Mouse (Mus musculus): ENCODE data around the gene Plin4. TPM values are rescaled to one million over a fixed set of nuclear protein-coding genes. Genes with fewer than 3 reads are reported as not detected.
"Not testable (repeated sequence)": the region's sequence is repeated elsewhere in the genome, so short reads cannot be mapped to it uniquely, and the experiment has no call there.

Gene Plin4
- polyA plus RNA-seq, 1 experiment from 2014 or later: 0.12 TPM

DNA sequence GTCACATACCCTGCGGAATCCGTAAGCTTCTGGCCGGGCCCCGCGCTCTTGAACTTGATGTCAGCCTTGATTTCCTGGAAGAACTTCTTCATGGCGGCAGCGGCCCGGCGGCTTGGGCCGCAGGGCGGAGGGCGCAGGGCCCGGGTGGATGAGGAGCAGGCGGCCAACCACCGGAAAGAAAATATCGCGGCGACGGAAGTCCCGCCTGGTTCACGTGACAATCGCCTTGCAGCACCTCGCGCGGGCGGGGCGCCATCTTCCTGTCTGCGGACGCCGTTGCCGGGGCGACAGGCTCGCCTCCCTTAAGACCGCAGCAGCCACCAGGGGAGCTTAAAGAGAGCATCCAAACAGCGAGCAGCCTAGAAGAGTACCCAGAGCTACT is 34.8 kb downstream of the Plin4 start, which contains the start of gene Ubxn6:
Gene Ubxn6 (minus strand): TSS at position 202 of the 382 bp plus-strand sequence.
- 0% methylated on average over 35 of the region's 35 CpGs for WGBS
- peak within 1 kb of the TSS; percentile 63 for H3K4me3 ChIP-seq (replicated peaks; ENCODE audit: low read length)

DNA sequence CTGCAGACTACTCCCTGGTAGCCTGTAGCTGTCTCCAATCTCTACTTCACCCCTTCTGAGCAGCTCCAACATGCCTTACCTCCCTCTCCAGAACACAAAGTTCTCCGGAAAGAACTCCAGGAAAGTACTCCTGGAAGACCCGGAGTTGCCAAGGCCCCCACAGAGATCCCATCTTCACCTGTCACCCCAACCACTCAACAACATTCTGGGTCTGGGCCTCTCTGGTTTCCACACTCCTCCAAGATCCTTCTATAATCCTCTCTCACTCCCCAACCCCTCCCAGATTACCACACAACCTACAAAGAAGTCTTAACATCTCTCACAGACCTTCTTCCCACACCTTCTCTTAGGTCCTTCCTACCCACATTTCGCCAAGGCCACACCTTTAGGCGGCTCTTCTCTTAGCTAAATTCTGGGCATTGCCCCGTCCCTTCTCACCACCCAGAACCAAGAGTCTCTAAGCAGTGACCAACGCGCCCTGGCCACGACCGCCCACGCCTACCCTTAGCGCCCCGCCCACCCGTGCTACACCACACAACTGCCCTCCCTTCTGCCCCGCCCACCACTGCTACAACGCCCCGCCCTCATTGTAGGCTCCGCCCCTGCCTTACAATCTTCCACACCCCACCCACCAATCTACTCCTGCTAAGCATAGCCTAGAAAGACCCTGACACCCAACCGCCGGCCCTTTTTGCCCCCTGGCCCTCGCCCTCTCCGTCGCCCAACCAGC is 35.3 kb downstream of the Plin4 start:
- Histone ChIP-seq H3K9me3 (ENCODE audit: control insufficient read depth, low read length) (no peaks in the 10 kb centered on the region), H3K36me3 (replicated peaks; ENCODE audit: control insufficient read depth, insufficient read depth) (peaks cover 42% of the 10 kb centered on the region), H3K4me1 (replicated peaks; ENCODE audit: control insufficient read depth, insufficient read depth, low read length) (peaks cover 7% of the 10 kb centered on the region), H3K4me3 (replicated peaks; ENCODE audit: low read length) (peak overlapping the region; percentile 63), H3K27ac (peak overlapping the region; percentile 90), H3K9ac (peak overlapping the region; percentile 82), H3K27me3 (ENCODE audit: control insufficient read depth, insufficient read depth, low read length) (no peaks in the 10 kb centered on the region), H3K4me2 (replicated peaks) (peak overlapping the region; percentile 79)
- DNase-seq (ENCODE audit: low spot score) (peak; percentile 66), ATAC-seq (ENCODE audit: low FRiP score) (peak; percentile 12; the same call in 1 of the 2 replicates)
- WGBS: 9% methylated on average over 22 of the region's 22 CpGs

More for the DNA sequence above, 34.8 kb downstream of the Plin4 start, which contains the start of gene Ubxn6:
- Histone ChIP-seq H3K4me1 (replicated peaks; ENCODE audit: control insufficient read depth, insufficient read depth, low read length) (peaks cover 7% of the 10 kb centered on the region), H3K4me2 (replicated peaks) (peak within 1 kb of the TSS; percentile 79), H3K9me3 (ENCODE audit: control insufficient read depth, low read length) (no peaks in the 10 kb centered on the region), H3K36me3 (replicated peaks; ENCODE audit: control insufficient read depth, insufficient read depth) (peaks cover 36% of the 10 kb centered on the region), H3K9ac (peak within 1 kb of the TSS; percentile 82), H3K27ac (peak within 1 kb of the TSS; percentile 90), H3K27me3 (ENCODE audit: control insufficient read depth, insufficient read depth, low read length) (no peaks in the 10 kb centered on the region)
- ATAC-seq (ENCODE audit: low FRiP score) (peak; percentile 57), DNase-seq (ENCODE audit: low spot score) (peak; percentile 94)

DNA sequence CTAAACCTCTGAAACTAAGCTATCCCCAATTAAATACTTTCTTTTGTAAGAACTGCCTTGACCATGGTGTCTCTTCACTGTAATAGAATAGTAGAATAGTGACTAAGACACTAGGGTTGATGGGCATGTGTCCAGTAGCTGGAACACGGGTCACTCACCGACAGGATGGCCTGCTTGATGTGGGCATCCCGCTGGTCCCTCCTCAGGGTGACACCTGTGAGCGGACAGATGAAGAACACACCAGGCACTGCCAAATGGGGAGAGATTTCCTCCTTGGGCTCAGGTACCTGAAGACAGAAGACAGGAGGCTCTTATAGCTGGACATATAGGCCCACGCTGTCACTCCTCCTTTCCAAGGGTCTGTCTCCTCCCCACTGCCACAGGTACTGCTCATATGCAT is 37.4 kb downstream of the Plin4 start:
- H3K4me3 ChIP-seq (replicated peaks; ENCODE audit: low read length): no peak overlapping the region
- peaks cover 7% of the 10 kb centered on the region for H3K4me1 ChIP-seq (replicated peaks; ENCODE audit: control insufficient read depth, insufficient read depth, low read length)
- H3K27me3 ChIP-seq (ENCODE audit: control insufficient read depth, insufficient read depth, low read length): no peaks in the 10 kb centered on the region
- H3K4me2 ChIP-seq (replicated peaks): no peak overlapping the region
- H3K9ac ChIP-seq: no peak overlapping the region
- H3K9me3 ChIP-seq (ENCODE audit: control insufficient read depth, low read length): no peaks in the 10 kb centered on the region
- H3K36me3 ChIP-seq (replicated peaks; ENCODE audit: control insufficient read depth, insufficient read depth): peaks cover 62% of the 10 kb centered on the region
- no peak overlapping the region for H3K27ac ChIP-seq
- DNase-seq (ENCODE audit: low spot score) (no peak), ATAC-seq (ENCODE audit: low FRiP score) (no peak)
- 89% methylated on average over 5 of the region's 5 CpGs for whole genome bisulfite sequencing

DNA sequence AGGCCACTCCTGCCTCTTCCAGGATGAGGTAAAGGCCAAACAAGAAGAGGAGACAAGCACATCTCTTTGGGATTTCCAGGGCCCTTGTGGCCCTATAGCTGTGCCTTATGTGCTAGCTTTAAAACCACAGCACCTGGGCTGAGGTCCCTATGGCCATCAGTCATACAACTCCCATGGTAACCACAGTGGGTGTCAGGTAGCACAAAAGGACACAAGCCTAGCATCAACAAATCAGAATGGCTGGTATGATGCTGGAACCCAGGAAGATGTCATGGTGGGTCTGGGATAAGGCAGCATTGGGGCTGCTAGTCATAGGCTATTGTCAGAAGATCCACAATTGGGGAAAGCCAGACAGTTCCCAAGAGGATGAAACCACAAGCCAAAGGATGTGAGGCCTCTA is 38.5 kb downstream of the Plin4 start:
- no peak overlapping the region for H3K27ac ChIP-seq
- H3K9me3 ChIP-seq (ENCODE audit: control insufficient read depth, low read length): no peaks in the 10 kb centered on the region
- DNase-seq (ENCODE audit: low spot score) (no peak), ATAC-seq (ENCODE audit: low FRiP score) (no peak)
- H3K9ac ChIP-seq: no peak overlapping the region
- H3K4me2 ChIP-seq (replicated peaks): no peak overlapping the region
- H3K4me3 ChIP-seq (replicated peaks; ENCODE audit: low read length): no peak overlapping the region
- H3K27me3 ChIP-seq (ENCODE audit: control insufficient read depth, insufficient read depth, low read length): no peaks in the 10 kb centered on the region
- H3K4me1 ChIP-seq (replicated peaks; ENCODE audit: control insufficient read depth, insufficient read depth, low read length): peaks cover 7% of the 10 kb centered on the region
- H3K36me3 ChIP-seq (replicated peaks; ENCODE audit: control insufficient read depth, insufficient read depth): peaks cover 72% of the 10 kb centered on the region

DNA sequence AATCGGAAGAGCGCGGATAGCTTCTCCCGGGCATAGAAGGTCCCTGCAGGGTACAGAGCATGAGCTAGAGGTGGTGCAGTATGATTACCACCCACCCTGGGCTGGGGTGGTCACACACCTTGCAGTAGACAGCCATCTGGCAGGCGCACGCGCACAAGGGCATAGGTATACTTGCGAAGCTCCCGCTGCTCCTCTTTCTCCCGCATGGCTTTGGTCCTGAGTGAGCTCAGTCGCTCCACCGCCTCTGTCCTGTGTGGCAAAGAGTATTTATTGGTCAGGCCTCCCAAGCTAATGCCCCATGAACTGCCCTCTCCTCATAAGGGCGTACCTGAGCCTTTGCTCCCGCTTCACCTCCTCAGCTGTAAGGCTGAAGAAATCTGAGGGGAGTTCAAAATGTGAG is 40.5 kb downstream of the Plin4 start:
- DNase-seq (ENCODE audit: low spot score): no peak
- 97% methylated on average over 14 of the region's 14 CpGs for WGBS
- Histone ChIP-seq H3K27me3 (ENCODE audit: control insufficient read depth, insufficient read depth, low read length) (no peaks in the 10 kb centered on the region), H3K9me3 (ENCODE audit: control insufficient read depth, low read length) (no peaks in the 10 kb centered on the region), H3K4me2 (replicated peaks) (no peak overlapping the region), H3K36me3 (replicated peaks; ENCODE audit: control insufficient read depth, insufficient read depth) (peaks cover 75% of the 10 kb centered on the region), H3K4me3 (replicated peaks; ENCODE audit: low read length) (no peak overlapping the region), H3K27ac (no peak overlapping the region), H3K9ac (no peak overlapping the region), H3K4me1 (replicated peaks; ENCODE audit: control insufficient read depth, insufficient read depth, low read length) (peaks cover 4% of the 10 kb centered on the region)
- no peak for ATAC-seq (ENCODE audit: low FRiP score)

DNA sequence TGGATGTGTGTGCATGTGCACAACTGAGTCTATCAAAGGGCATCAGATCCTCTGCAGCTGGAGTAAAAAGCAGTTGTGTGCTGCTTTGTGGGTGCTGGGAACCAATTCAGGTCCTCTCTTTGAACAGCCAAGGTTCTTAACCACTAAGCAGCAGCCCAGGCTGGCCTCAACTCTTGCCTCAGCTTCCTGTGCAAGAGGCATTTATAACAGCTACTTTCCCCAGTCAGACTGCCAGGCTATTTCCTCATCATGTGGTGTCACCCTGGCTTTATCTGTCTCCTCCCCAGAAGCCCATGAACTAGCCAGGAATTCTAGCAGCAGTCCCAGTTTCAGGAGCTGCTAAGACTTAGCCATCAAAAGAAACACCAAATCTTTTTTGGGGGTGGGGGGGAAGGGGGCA is 43.2 kb downstream of the Plin4 start:
- DNase-seq (ENCODE audit: low spot score) (no peak), ATAC-seq (ENCODE audit: low FRiP score) (no peak)
- Histone ChIP-seq H3K27ac (no peak overlapping the region), H3K9ac (no peak overlapping the region), H3K36me3 (replicated peaks; ENCODE audit: control insufficient read depth, insufficient read depth) (peaks cover 68% of the 10 kb centered on the region), H3K4me2 (replicated peaks) (no peak overlapping the region), H3K27me3 (ENCODE audit: control insufficient read depth, insufficient read depth, low read length) (no peaks in the 10 kb centered on the region), H3K9me3 (ENCODE audit: control insufficient read depth, low read length) (no peaks in the 10 kb centered on the region), H3K4me3 (replicated peaks; ENCODE audit: low read length) (no peak overlapping the region), H3K4me1 (replicated peaks; ENCODE audit: control insufficient read depth, insufficient read depth, low read length) (no peaks in the 10 kb centered on the region)

DNA sequence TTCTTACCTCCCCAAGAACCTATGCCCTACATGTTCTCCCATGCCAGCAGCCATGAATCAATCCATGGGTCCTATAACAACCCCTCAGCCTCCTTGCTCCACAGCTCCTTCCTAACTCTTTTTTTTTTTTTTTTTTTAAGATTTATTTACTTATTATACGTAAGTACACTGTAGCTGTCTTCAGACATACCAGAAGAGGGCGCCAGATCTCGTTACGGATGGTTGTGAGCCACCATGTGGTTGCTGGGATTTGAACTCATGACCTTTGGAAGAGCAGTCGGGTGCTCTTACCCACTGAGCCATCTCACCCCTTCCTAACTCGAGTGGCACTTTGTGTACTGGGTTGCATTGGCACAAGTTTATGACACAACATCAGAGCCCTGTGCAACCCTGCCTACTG is 43.9 kb downstream of the Plin4 start:
- not testable (repeated sequence) for ATAC-seq (ENCODE audit: low FRiP score); H3K27me3 ChIP-seq (ENCODE audit: control insufficient read depth, insufficient read depth, low read length); H3K4me1 ChIP-seq (replicated peaks; ENCODE audit: control insufficient read depth, insufficient read depth, low read length); H3K4me3 ChIP-seq (replicated peaks; ENCODE audit: low read length); H3K27ac ChIP-seq; H3K4me2 ChIP-seq (replicated peaks); H3K9me3 ChIP-seq (ENCODE audit: control insufficient read depth, low read length); H3K9ac ChIP-seq; DNase-seq (ENCODE audit: low spot score)
- 83% methylated on average over 6 of the region's 6 CpGs for WGBS
- peaks cover 61% of the 10 kb centered on the region for H3K36me3 ChIP-seq (replicated peaks; ENCODE audit: control insufficient read depth, insufficient read depth)

DNA sequence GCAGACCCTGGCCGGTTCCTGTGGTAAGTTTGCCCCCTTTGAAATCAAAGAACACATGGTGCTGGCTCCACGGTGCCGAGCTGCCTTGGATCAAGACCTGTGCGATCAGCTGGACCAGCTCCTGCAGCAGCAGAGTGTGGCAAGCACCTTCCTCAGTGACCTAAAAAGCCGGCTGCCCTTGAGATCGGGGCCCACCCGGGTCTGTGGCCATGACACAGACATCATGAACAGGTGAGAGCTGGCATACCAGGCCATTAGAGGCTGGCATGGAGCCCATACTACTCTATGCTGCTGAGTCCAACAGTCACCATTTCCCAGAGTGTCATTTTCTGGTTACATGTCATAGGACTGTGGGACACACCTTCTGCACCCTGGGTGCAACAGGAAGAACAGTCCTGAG is 47.5 kb downstream of the Plin4 start:
- H3K27me3 ChIP-seq (ENCODE audit: control insufficient read depth, insufficient read depth, low read length): no peaks in the 10 kb centered on the region
- no peak overlapping the region for H3K4me3 ChIP-seq (replicated peaks; ENCODE audit: low read length)
- ATAC-seq (ENCODE audit: low FRiP score) (no peak), DNase-seq (ENCODE audit: low spot score) (no peak)
- H3K36me3 ChIP-seq (replicated peaks; ENCODE audit: control insufficient read depth, insufficient read depth): peaks cover 44% of the 10 kb centered on the region
- no peaks in the 10 kb centered on the region for H3K4me1 ChIP-seq (replicated peaks; ENCODE audit: control insufficient read depth, insufficient read depth, low read length)
- no peak overlapping the region for H3K9ac ChIP-seq
- H3K4me2 ChIP-seq (replicated peaks): no peak overlapping the region
- WGBS: 90% methylated on average over 7 of the region's 7 CpGs
- H3K9me3 ChIP-seq (ENCODE audit: control insufficient read depth, low read length): no peaks in the 10 kb centered on the region
- H3K27ac ChIP-seq: no peak overlapping the region

DNA sequence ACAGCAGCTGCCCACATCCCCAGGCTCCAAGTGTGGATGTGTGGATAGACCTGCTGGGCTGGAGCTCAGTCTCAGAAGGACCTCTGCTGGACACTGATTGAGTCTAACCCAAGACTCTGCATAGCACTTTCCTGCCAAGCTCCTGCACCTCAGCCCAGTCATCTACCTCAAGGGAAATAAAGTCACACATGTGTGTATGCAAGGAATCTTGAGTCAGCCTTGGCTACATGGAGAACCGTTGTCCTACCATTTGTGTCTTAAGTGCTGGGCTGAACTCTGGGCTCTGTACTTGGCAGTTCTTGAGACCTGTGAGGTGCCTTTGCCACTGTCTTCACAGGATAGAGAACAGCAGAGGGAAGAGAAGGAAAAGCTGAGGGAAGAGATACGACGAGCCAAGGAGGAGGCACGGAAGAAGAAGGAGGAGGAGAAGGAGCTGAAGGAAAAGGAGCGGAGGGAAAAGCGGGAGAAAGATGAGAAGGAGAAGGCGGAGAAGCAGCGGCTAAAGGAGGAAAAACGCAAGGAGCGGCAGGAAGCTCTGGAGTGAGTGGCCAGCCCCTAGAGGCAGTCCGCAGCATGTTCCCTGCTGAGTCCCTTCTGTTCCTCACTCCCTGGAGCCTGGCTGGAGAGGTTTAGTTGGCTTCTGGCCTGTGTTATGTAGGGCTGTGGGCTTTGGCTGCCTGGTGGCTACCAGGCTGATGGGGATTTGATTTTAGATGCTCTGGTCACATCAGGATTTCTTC is 52.1 kb downstream of the Plin4 start:
- no peak overlapping the region for H3K27ac ChIP-seq
- ATAC-seq (ENCODE audit: low FRiP score) (no peak), DNase-seq (ENCODE audit: low spot score) (no peak)
- WGBS: 84% methylated on average over 11 of the region's 11 CpGs
- peaks cover 27% of the 10 kb centered on the region for H3K36me3 ChIP-seq (replicated peaks; ENCODE audit: control insufficient read depth, insufficient read depth)
- H3K9me3 ChIP-seq (ENCODE audit: control insufficient read depth, low read length): no peaks in the 10 kb centered on the region
- H3K4me1 ChIP-seq (replicated peaks; ENCODE audit: control insufficient read depth, insufficient read depth, low read length): no peaks in the 10 kb centered on the region
- H3K4me3 ChIP-seq (replicated peaks; ENCODE audit: low read length): no peak overlapping the region
- no peak overlapping the region for H3K9ac ChIP-seq
- H3K27me3 ChIP-seq (ENCODE audit: control insufficient read depth, insufficient read depth, low read length): no peaks in the 10 kb centered on the region
- no peak overlapping the region for H3K4me2 ChIP-seq (replicated peaks)

Data from hindbrain, embryonic 14.5 days (tissue).